Mouse (Mus musculus) C2C12 (cell line): ENCODE data around the gene Tspan15.

ENCODE experiments used
- CTCF ChIP-seq: IDR thresholded peaks from one replicate; pipeline ENCODE4 v1.5.1; 2011; ENCODE audit not compliant: control insufficient read depth, insufficient read depth, insufficient read length
- MAX ChIP-seq: IDR thresholded peaks from one replicate; pipeline ENCODE4 v1.6.1; 2011; ENCODE audit warnings: mild to moderate bottlenecking, control low read depth
- MYOD1 ChIP-seq: IDR thresholded peaks from one replicate; pipeline ENCODE4 v1.6.1; 2011; ENCODE audit warnings: low read depth; ENCODE audit not compliant: control insufficient read depth, insufficient read length
- USF1 ChIP-seq: IDR thresholded peaks from one replicate; pipeline ENCODE4 v1.6.1; 2011; ENCODE audit warnings: low read depth, mild to moderate bottlenecking, control low read depth, moderate library complexity

GRCm38 (mm10) chr10:62252496-62253235, 21.6 kb upstream of the Tspan15 start:
- TF ChIP-seq CTCF: no peak
- TF ChIP-seq MAX: no peak
- TF ChIP-seq MYOD1: no peak
- TF ChIP-seq USF1: no peak
